Mouse (Mus musculus) liver, embryonic 11.5 days (tissue): Measurements from ENCODE around the gene Mrps33. TPM values are rescaled to one million over a fixed set of nuclear protein-coding genes. Genes with fewer than 3 reads are reported as not detected.

ENCODE experiments used
- ATAC-seq: fragments of 200-750 bp; cut with Nextera tagmentation; replicated peaks from 2 replicates; pipeline ENCODE4 v1.8.0; 2017; ENCODE audit warnings: moderate number of reproducible peaks, mild to moderate bottlenecking, moderate TSS enrichment, moderate library complexity; ENCODE audit not compliant: low FRiP score
- DNase-seq: peaks from one replicate; pipeline ENCODE4 v3.0.0-alpha.2; 2017; ENCODE audit warnings: low spot score
- H3K27ac ChIP-seq: fragments of 300-500 bp; sonication (generic); 2 replicates; pipeline ENCODE4 v1.5.1; 2014; ENCODE audit warnings: mild to moderate bottlenecking, low read depth, low read length, control low read depth
- H3K27me3 ChIP-seq: fragments of 300-500 bp; sonication (generic); replicated peaks from 2 replicates; pipeline ENCODE4 v1.6.1; 2014; ENCODE audit warnings: low read length, mixed read lengths; ENCODE audit not compliant: control insufficient read depth, insufficient read depth
- H3K36me3 ChIP-seq: fragments of 300-500 bp; sonication (generic); 2 replicates; pipeline ENCODE4 v1.6.1; 2014; ENCODE audit warnings: mild to moderate bottlenecking, low read length, moderate library complexity, mixed read lengths; ENCODE audit not compliant: control insufficient read depth, insufficient read depth
- H3K4me1 ChIP-seq: fragments of 300-500 bp; sonication (generic); replicated peaks from 2 replicates; pipeline ENCODE4 v1.6.1; 2014; ENCODE audit warnings: low read length, mixed read lengths; ENCODE audit not compliant: control insufficient read depth, insufficient read depth
- H3K4me2 ChIP-seq: fragments of 300-500 bp; sonication (generic); 2 replicates; pipeline ENCODE4 v1.6.1; 2014; ENCODE audit warnings: mild to moderate bottlenecking, control low read depth, moderate library complexity
- H3K4me3 ChIP-seq: fragments of 300-500 bp; sonication (generic); 2 replicates; pipeline ENCODE4 v1.5.1; 2014; ENCODE audit warnings: low read depth, low read length, control low read depth
- H3K9ac ChIP-seq: fragments of 300-500 bp; sonication (generic); 2 replicates; pipeline ENCODE4 v1.6.1; 2014; ENCODE audit warnings: low read depth, low read length, control low read depth
- H3K9me3 ChIP-seq: fragments of 300-500 bp; sonication (generic); 2 replicates; pipeline ENCODE4 v1.6.1; 2016; ENCODE audit warnings: low read length, inconsistent platforms, mixed read lengths; ENCODE audit not compliant: control insufficient read depth
- WGBS: fragments of 180-500 bp; shearing (Covaris S2); extraction: QIAGEN DNeasy Blood & Tissue Kit; methylation state at CpG from one replicate; pipeline ENCODE4 v1.1.7; 2014; 5-methylcytosine and 5-hydroxymethylcytosine counted together
- polyA plus RNA-seq: library from polyadenylated mRNA; unstranded; fragments of >200 nt; fragmentation: Nextera tagmentation; extraction: Ambion mirVana; gene quantifications from 2 replicates; pipeline ENCODE4 v1.2.1, GENCODE M21; 2014

The Mrps33 gene
- polyA plus RNA-seq: 172 and 188 TPM in 2 replicates

DNA sequence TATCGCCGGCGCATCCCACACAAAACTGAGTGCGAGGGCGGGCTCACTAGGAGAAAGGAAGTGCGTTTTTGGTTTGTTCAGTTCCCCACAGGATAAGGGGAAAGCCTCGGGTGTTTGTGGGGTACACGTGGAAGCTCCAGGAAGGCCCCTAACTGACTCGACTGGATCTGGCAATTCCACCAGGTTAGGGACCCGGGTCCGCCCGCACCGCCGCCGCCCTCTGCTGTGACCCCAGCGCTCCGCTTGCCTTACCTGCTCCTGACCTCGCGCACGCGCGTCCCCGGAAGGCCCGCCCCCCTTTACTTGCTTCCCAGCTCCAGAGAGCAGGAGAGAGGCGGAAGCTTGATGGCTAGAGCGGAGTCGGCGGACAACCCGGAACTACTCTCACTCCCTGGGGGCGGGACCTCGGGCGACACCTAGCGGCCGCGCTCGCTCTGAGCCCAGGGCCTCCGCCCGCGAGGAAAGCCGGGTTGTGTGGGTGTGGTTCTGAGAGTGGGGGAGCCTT, at the start of gene Mrps33:
Gene Mrps33 (minus strand): TSS at position 377 of the 505 bp plus-strand sequence.
- Histone ChIP-seq H3K4me2 (peak within 1 kb of the TSS; percentile 74), H3K4me1 (no peaks in the 10 kb centered on the region; the same call in 1 of the 2 replicates), H3K4me3 (peak within 1 kb of the TSS; percentile 79), H3K27me3 (no peaks in the 10 kb centered on the region), H3K36me3 (no peaks in the 10 kb centered on the region), H3K9me3 (no peaks in the 10 kb centered on the region), H3K27ac (no peak within 1 kb of the TSS; the same call in 1 of the 2 replicates), H3K9ac (peak within 1 kb of the TSS; percentile 78)
- 0% methylated on average over 39 of the region's 40 CpGs for WGBS
- ATAC-seq (peak; percentile 99), DNase-seq (peak; percentile 98)

DNA sequence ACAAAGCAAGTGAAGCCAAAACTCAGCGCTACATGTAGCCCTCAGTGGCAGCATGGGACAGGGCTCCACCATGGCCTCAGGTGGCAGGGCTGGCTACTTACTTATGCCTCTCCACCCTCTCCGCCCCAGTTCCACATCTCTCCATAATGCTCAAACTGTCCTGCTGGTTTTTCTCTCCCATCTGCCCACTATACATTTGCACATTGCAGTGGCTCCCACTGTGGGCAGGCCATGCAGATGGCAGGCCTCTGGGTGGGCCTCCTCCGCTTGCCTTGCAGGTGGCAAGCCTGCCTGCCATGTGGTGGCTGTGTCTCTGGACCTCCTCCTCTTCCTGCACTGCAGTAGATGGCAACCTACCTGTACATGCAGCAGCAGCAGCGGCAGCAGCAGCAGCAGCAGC, 38.9 kb upstream of the Mrps33 start:
- H3K27me3 ChIP-seq: no peaks in the 10 kb centered on the region
- DNase-seq: no peak
- WGBS: 87% methylated on average over 4 of the region's 4 CpGs
- no peak overlapping the region for H3K9ac ChIP-seq
- H3K4me1 ChIP-seq: no peaks in the 10 kb centered on the region
- H3K27ac ChIP-seq: no peak overlapping the region
- no peak overlapping the region for H3K4me2 ChIP-seq
- H3K9me3 ChIP-seq: no peaks in the 10 kb centered on the region
- H3K36me3 ChIP-seq: no peaks in the 10 kb centered on the region
- H3K4me3 ChIP-seq: no peak overlapping the region
- ATAC-seq: no peak

DNA sequence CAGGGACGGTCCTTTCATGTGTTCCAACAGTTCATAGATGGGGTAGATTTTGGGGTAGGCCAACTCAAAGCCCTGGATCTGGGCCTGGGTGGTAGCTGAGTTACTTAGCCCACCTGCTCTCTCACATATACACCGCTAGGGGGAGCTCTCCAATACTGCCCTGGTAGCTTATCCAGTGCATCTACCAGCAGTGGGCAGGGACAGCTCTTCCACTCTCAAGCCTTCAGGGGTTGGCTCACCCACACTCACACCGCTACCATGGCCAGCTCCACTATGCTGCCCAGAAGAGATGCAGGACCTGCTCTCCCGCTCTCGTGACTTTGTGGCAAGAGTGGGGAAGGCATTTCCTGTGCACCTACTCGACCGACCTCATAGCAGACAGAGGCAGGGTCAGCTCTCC, 38.0 kb upstream of the Mrps33 start:
- DNase-seq (no peak), ATAC-seq (no peak; the same call in 1 of the 2 replicates)
- H3K4me2 ChIP-seq: no peak overlapping the region
- no peaks in the 10 kb centered on the region for H3K27me3 ChIP-seq
- H3K9me3 ChIP-seq: no peaks in the 10 kb centered on the region
- H3K27ac ChIP-seq: no peak overlapping the region
- H3K36me3 ChIP-seq: no peaks in the 10 kb centered on the region
- H3K4me1 ChIP-seq: no peaks in the 10 kb centered on the region
- H3K4me3 ChIP-seq: no peak overlapping the region
- 47% methylated on average over 7 of the region's 7 CpGs for WGBS
- no peak overlapping the region for H3K9ac ChIP-seq

DNA sequence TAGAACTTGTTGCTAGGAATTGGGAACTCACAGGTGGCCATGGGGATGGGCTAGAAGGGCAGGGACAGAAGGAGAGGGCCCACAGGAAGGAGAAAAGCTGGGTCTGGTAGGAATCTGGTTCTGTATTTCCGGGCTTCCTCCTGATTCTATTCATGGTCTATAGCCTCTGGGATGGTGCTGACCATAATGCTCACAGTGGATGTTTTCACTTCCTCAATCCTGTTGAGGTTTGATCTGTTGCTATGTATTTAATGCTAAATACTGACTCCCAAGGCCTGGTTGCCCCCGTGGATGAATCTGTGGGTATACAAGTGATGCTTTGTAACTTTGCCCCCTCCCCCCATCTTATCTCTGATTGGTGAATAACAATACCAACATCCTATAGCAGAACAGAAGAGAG, 36.8 kb upstream of the Mrps33 start:
- H3K9me3 ChIP-seq: no peaks in the 10 kb centered on the region
- no peak overlapping the region for H3K9ac ChIP-seq
- no peaks in the 10 kb centered on the region for H3K27me3 ChIP-seq
- no peaks in the 10 kb centered on the region for H3K4me1 ChIP-seq
- no peaks in the 10 kb centered on the region for H3K36me3 ChIP-seq
- H3K4me2 ChIP-seq: no peak overlapping the region
- no peak for ATAC-seq
- no peak overlapping the region for H3K27ac ChIP-seq
- no peak for DNase-seq
- WGBS: 68% methylated on average over 2 of the region's 2 CpGs
- no peak overlapping the region for H3K4me3 ChIP-seq

DNA sequence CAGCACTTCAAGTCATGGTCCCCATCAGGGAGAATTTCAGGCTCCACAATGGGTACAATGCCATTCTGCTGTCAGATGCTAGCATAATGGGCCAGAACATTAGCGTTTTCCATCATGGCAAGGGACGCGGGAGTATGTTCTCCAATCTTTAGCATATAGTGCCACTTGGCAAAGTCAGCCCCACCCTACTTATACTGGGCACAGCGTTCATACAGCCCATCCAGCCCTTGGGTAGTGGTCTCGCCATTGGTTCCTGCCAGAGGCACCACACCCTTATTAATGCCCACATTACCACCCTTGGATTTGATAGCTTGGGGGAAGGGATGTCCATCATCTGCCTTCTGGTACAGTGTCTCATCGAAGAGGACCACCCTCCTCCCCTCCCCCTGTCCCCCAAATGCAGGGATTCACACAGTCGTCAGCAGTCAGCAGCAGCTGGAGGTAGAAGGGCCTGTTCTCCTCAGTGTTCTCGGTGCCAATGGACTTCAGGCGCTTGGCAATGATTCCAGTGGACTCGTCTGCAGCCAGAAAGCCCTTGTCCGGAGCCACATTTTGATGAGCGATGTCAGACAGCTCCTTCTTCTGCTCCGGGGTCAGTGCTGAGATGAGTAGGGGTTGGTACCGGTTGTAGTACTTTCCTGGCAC, 33.0 kb upstream of the Mrps33 start:
- Histone ChIP-seq H3K9ac (no peak overlapping the region), H3K4me2 (no peak overlapping the region), H3K4me3 (no peak overlapping the region), H3K27me3 (no peaks in the 10 kb centered on the region), H3K27ac (no peak overlapping the region), H3K36me3 (no peaks in the 10 kb centered on the region), H3K9me3 (no peaks in the 10 kb centered on the region), H3K4me1 (no peaks in the 10 kb centered on the region)
- no peak for ATAC-seq
- no peak for DNase-seq
- WGBS: 80% methylated on average over 14 of the region's 14 CpGs

DNA sequence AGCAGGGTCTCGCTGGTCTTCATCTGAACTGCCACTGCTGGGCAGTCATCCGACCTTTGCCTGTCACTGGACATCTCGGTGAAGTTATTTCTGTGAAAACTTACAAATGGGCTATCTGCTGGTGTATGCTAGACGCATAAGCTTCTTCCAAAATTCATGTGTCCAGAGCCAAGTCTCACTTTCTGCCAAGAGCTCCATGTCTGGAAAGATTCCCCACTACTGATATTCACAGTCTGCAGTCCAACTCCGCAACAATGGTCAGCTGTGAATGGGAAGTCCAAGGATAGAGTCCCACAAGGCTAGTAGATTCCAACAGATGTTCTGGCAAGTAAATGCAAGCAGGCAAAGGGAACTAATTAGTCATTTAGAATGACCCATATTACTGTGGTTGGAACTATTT, 17.9 kb upstream of the Mrps33 start:
- Histone ChIP-seq H3K27me3 (no peaks in the 10 kb centered on the region), H3K9me3 (no peaks in the 10 kb centered on the region), H3K4me1 (no peaks in the 10 kb centered on the region), H3K36me3 (no peaks in the 10 kb centered on the region), H3K9ac (no peak overlapping the region), H3K4me3 (no peak overlapping the region), H3K4me2 (no peak overlapping the region), H3K27ac (no peak overlapping the region)
- no peak for ATAC-seq
- no peak for DNase-seq
- WGBS: 80% methylated on average over 5 of the region's 5 CpGs

DNA sequence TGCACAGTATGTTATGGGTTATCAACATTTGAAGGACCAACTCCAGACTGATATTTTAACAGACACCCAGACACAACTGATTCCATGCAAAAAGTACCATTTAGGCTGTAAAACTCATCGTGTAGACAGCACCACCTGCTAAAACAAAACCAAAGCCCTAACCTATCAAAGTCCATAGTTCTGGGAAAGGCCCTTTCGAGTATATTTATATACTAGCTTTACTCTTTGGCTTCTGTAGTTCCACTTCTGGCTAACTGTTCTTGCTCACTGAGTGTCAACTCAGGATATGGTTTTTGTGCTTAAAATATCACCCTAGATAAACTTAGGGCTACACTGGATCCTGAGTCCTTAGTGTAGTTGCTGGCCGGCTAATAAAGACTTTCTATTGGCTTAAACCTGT, 10.5 kb upstream of the Mrps33 start:
- Histone ChIP-seq H3K9me3 (no peaks in the 10 kb centered on the region), H3K4me1 (no peaks in the 10 kb centered on the region), H3K27ac (no peak overlapping the region), H3K36me3 (no peaks in the 10 kb centered on the region), H3K9ac (no peak overlapping the region), H3K4me2 (no peak overlapping the region), H3K4me3 (no peak overlapping the region), H3K27me3 (no peaks in the 10 kb centered on the region)
- WGBS: 70% methylated on average over 3 of the region's 3 CpGs
- DNase-seq (no peak), ATAC-seq (no peak)

DNA sequence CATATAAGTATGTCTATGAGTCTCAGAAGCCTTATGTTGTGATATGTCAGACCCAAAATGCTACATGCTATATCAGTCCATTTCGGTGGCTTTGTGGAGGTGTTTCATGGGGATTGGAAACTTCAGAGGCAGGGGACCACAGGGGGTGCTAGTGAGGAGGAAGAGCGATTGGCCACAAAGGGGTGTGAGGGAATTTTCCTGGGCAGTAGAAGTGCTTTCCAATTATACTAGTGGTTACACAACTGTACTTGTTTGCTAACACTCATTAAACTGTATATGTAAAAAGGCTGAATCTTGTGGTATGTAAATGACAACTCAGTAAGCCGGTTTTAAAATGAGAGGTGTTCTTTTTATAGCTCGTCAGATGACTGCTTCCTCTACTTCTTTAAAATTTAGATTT, 8.1 kb upstream of the Mrps33 start:
- Histone ChIP-seq H3K36me3 (no peaks in the 10 kb centered on the region), H3K27me3 (no peaks in the 10 kb centered on the region), H3K4me2 (no peak overlapping the region), H3K4me3 (no peak overlapping the region), H3K9ac (no peak overlapping the region), H3K9me3 (no peaks in the 10 kb centered on the region), H3K4me1 (no peaks in the 10 kb centered on the region), H3K27ac (no peak overlapping the region)
- WGBS: 50% methylated on average over 4 of the region's 4 CpGs
- ATAC-seq (no peak), DNase-seq (no peak)

DNA sequence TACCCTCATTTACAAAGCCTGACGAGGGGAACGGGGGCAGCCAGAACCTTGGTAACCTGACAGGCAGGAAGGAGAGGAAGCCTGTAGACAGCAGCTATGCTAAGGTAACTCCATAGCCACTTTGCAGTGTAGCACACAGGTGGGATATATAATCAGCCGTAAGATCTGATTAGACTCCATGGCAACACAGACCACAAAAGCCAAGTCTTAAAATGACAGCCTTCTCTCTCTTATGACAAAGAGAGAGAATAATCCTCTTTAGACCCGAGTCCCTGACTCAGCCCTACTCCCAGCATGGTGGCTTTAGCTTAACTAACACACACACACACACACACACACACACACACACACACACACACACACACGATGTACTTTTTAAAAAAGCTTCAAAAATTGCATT, 2.3 kb downstream of the Mrps33 start:
- ATAC-seq (no peak), DNase-seq (no peak)
- WGBS: 78% methylated on average over 5 of the region's 5 CpGs
- Histone ChIP-seq H3K4me1 (no peaks in the 10 kb centered on the region; the same call in 1 of the 2 replicates), H3K4me2 (no peak overlapping the region), H3K4me3 (no peak overlapping the region), H3K9me3 (no peaks in the 10 kb centered on the region), H3K36me3 (no peaks in the 10 kb centered on the region), H3K9ac (no peak overlapping the region), H3K27ac (no peak overlapping the region), H3K27me3 (no peaks in the 10 kb centered on the region)
